9 mouse cellular contexts compared by ENCODE assay signal in genomic region chr5:74260378-74260809, GRCm38 (mm10).
DNase-seq lines count a peak whose midpoint lies in the region; ATAC-seq and TF ChIP-seq lines count a peak whose summit lies in the region.
"Had no signal": no experiment of that assay in that cellular context is flagged by ENCODE, and none has a peak within 500 bp of the region (broad histone marks: within the 10 kb centered on the region; RNA-seq: fewer than 3 reads in every experiment).

No protein-coding gene starts in this region.

- H3K36me3 ChIP-seq in lung, embryonic 15.5 days = no peaks in the 10 kb centered on the region
- H3K36me3 ChIP-seq in embryonic facial prominence, embryonic 14.5 days (ENCODE audit: control insufficient read depth, insufficient read depth, low read length) = no peaks in the 10 kb centered on the region
- H3K36me3 ChIP-seq in hindbrain, postnatal 0 days (ENCODE audit: insufficient read depth, low read length) = no peaks in the 10 kb centered on the region
- no peaks in the 10 kb centered on the region for H3K36me3 ChIP-seq in lung, postnatal 0 days (ENCODE audit: insufficient read depth, low read length)

- peak overlapping the region; percentile 74 for H3K27ac ChIP-seq in lung, embryonic 15.5 days
- peak overlapping the region; percentile 72 for H3K27ac ChIP-seq in embryonic facial prominence, embryonic 14.5 days (replicated peaks; ENCODE audit: low read depth, low read length)
- H3K27ac ChIP-seq in hindbrain, postnatal 0 days = no peak overlapping the region
- H3K27ac ChIP-seq in lung, postnatal 0 days (ENCODE audit: low read length) = no peak overlapping the region

- H3K27me3 ChIP-seq in lung, embryonic 15.5 days = no peaks in the 10 kb centered on the region
- no peaks in the 10 kb centered on the region for H3K27me3 ChIP-seq in embryonic facial prominence, embryonic 14.5 days (replicated peaks; ENCODE audit: control insufficient read depth, insufficient read depth, low read length)
- H3K27me3 ChIP-seq in hindbrain, postnatal 0 days (ENCODE audit: insufficient read depth, low read length) = no peaks in the 10 kb centered on the region
- H3K27me3 ChIP-seq in lung, postnatal 0 days (replicated peaks; ENCODE audit: insufficient read depth, low read length) = no peaks in the 10 kb centered on the region
- H3K27me3 ChIP-seq: Patski had no signal

- H3K4me2 ChIP-seq in lung, embryonic 15.5 days = peak overlapping the region; percentile 26; the same call in 1 of the 2 replicates
- peak overlapping the region; percentile 1; the same call in 1 of the 2 replicates for H3K4me2 ChIP-seq in embryonic facial prominence, embryonic 14.5 days (ENCODE audit: low read depth, low read length)
- no peak overlapping the region for H3K4me2 ChIP-seq in hindbrain, postnatal 0 days (ENCODE audit: low read depth, low read length)
- peak overlapping the region; percentile 27; the same call in 1 of the 2 replicates for H3K4me2 ChIP-seq in lung, postnatal 0 days (replicated peaks; ENCODE audit: low read depth, low read length)

- WGBS in lung, embryonic 15.5 days = 6% methylated on average over 9 of the region's 9 CpGs
- 30% methylated on average over 9 of the region's 9 CpGs for WGBS in embryonic facial prominence, embryonic 14.5 days
- 38% methylated on average over 9 of the region's 9 CpGs for WGBS in hindbrain, postnatal 0 days
- WGBS in lung, postnatal 0 days = 7% methylated on average over 9 of the region's 9 CpGs

- H3K4me3 ChIP-seq in lung, embryonic 15.5 days = no peak overlapping the region
- no peak overlapping the region for H3K4me3 ChIP-seq in embryonic facial prominence, embryonic 14.5 days (ENCODE audit: low read depth, low read length)
- H3K4me3 ChIP-seq in hindbrain, postnatal 0 days (ENCODE audit: low read length) = no peak overlapping the region
- no peak overlapping the region for H3K4me3 ChIP-seq in lung, postnatal 0 days (ENCODE audit: low read depth, low read length)

- no peak for TF ChIP-seq EP300 in lung, postnatal 0 days (IDR thresholded peaks at IDR 0.05)

- TF ChIP-seq CTCF in hindbrain, postnatal 0 days (IDR thresholded peaks at IDR 0.05; ENCODE audit: low read depth) = no peak
- no peak for TF ChIP-seq CTCF in lung, postnatal 0 days (IDR thresholded peaks at IDR 0.05)

- H3K9ac ChIP-seq in lung, embryonic 15.5 days = no peak overlapping the region
- peak overlapping the region; percentile 22; the same call in 1 of the 2 replicates for H3K9ac ChIP-seq in embryonic facial prominence, embryonic 14.5 days (ENCODE audit: low read depth, low read length)
- H3K9ac ChIP-seq in hindbrain, postnatal 0 days (replicated peaks; ENCODE audit: low read length) = no peak overlapping the region
- no peak overlapping the region for H3K9ac ChIP-seq in lung, postnatal 0 days (replicated peaks; ENCODE audit: low read depth)

- no peak for DNase-seq in lung, adult 18-20 months
- peak; percentile 86 for DNase-seq in embryonic facial prominence, embryonic 14.5 days (ENCODE audit: low spot score)
- DNase-seq in hindbrain, postnatal 0 days (ENCODE audit: low spot score) = peak; percentile 33
- DNase-seq in lung, postnatal 0 days (ENCODE audit: low spot score) = peak; percentile 77
- DNase-seq in telencephalon, adult 2 months (ENCODE audit: low read depth, low spot score) = peak; percentile 85
- no peak for DNase-seq in urinary bladder, postnatal 25 days (ENCODE audit: low spot score)

- ATAC-seq in lung, embryonic 15.5 days (ENCODE audit: borderline replicate concordance, extremely low read depth, low FRiP score, low TSS enrichment) = peak; percentile 78
- ATAC-seq in embryonic facial prominence, embryonic 14.5 days (ENCODE audit: low read depth) = peak; percentile 81
- peak; percentile 35; the same call in 1 of the 2 replicates for ATAC-seq in hindbrain, postnatal 0 days
- ATAC-seq in lung, postnatal 0 days = peak; percentile 83
- ATAC-seq in erythroid progenitor cell, adult 5-6 weeks (replicated peaks; ENCODE audit: low FRiP score, poor library complexity, severe bottlenecking) = no peak
- ATAC-seq: Patski had no signal

- H3K9me3 ChIP-seq in lung, embryonic 15.5 days = no peaks in the 10 kb centered on the region
- no peaks in the 10 kb centered on the region for H3K9me3 ChIP-seq in embryonic facial prominence, embryonic 14.5 days (ENCODE audit: control insufficient read depth, low read length)
- H3K9me3 ChIP-seq in hindbrain, postnatal 0 days (ENCODE audit: low read length) = no peaks in the 10 kb centered on the region
- no peaks in the 10 kb centered on the region for H3K9me3 ChIP-seq in lung, postnatal 0 days (ENCODE audit: low read length)

- H3K4me1 ChIP-seq in lung, embryonic 15.5 days = peaks cover 35% of the 10 kb centered on the region
- peaks cover 20% of the 10 kb centered on the region for H3K4me1 ChIP-seq in embryonic facial prominence, embryonic 14.5 days (ENCODE audit: control insufficient read depth, insufficient read depth, low read length)
- peaks cover 17% of the 10 kb centered on the region for H3K4me1 ChIP-seq in hindbrain, postnatal 0 days (ENCODE audit: insufficient read depth, low read length)
- peaks cover 16% of the 10 kb centered on the region; the same call in 1 of the 2 replicates for H3K4me1 ChIP-seq in lung, postnatal 0 days (ENCODE audit: insufficient read depth, low read depth, low read length)

Comparison
In these comparisons a context has a peak if more than half of its experiments do, and no peak if none do; other contexts are left out.
1. H3K27ac ChIP-seq: peak in lung, embryonic 15.5 days (single experiment) and embryonic facial prominence, embryonic 14.5 days (single experiment); none in hindbrain, postnatal 0 days (single experiment) and lung, postnatal 0 days (single experiment).
2. DNase-seq: peak in embryonic facial prominence, embryonic 14.5 days (single experiment), hindbrain, postnatal 0 days (single experiment), lung, postnatal 0 days (single experiment) and telencephalon, adult 2 months (single experiment); none in lung, adult 18-20 months (0 of 2) and urinary bladder, postnatal 25 days (single experiment).